Mouse (Mus musculus): Measurements from ENCODE around the gene Gins2. TPM values are rescaled to one million over a fixed set of nuclear protein-coding genes. Genes with fewer than 3 reads are reported as not detected.

Gene Gins2
- polyA plus RNA-seq, 1 experiment: 35.4 TPM

DNA sequence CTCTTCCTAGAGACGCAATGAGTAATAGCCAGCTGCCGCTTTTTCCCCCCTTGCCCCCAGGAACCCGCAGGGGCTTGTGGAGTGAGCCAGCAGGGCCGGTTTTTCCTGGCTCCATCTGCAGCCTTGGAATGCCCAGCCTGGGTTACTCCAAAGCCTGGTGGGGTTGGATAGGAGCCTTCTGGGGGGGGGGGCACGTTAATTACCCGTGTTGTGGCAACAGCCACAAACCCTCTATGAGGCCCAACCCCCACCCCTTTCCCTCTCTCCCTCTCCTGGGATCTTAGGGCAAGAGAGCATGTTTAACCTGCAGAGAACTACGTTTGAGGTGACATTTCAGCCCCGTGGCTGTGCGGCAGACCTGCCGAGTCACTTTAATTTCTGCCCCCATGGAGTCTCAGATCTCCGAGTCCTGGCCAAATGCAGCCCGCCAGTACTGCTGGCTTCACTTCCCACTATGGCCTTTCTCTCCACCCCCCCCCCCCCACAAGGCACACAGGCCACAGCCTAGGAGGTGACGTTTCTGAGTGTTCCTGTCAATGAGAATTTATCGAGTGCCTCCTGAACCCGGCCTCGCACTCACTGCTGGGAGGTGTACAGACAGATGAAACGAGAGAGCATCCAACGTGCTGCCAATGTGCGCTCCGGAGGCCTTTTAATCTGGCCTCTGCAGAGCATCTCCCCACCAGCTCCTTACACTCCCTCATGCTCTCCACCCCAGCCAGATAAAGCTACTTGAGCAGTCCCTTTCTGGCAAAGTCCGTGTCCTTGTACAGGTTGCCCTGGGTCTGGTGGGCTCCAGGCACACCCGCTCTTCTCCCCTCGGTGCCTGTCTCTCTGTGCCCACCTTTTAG, 49.1 kb downstream of the Gins2 start:
- TF ChIP-seq FLI1 (IDR thresholded peaks at IDR 0.05; ENCODE audit: low read length) (no peak), GATA1 (IDR thresholded peaks at IDR 0.05; ENCODE audit: borderline replicate concordance, low read length) (no peak)
- peaks cover 53% of the 10 kb centered on the region for H3K36me3 ChIP-seq (replicated peaks; ENCODE audit: low read length)
- H3K4me1 ChIP-seq: peaks cover 72% of the 10 kb centered on the region
- no peaks in the 10 kb centered on the region for H3K9me3 ChIP-seq
- peak overlapping the region; percentile 99 for H3K4me3 ChIP-seq (replicated peaks)
- H3K27me3 ChIP-seq (replicated peaks): no peaks in the 10 kb centered on the region

DNA sequence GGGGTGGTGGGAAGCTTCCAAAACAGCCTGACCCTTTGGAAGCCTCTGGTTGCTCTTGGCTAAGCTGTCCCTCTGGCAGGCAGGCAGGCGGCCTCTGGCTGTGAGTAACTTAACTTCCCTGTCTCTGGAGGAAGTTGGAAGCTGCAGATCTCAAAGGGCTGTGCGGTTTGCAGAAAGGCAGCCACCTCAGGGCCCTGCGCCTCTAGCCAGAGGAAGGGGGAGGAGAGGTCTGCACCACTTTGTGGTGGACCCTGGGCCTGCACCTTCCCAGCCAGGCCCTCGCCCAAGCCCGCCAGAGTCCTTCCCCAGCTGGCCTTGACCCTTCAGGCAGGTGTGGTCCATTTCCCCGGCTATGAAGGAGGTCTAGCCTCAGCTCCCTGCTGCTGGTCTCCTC, 49.7 kb downstream of the Gins2 start:
- Histone ChIP-seq H3K4me3 (replicated peaks) (peak overlapping the region; percentile 99), H3K4me1 (peaks cover 72% of the 10 kb centered on the region), H3K27me3 (replicated peaks) (no peaks in the 10 kb centered on the region), H3K9me3 (no peaks in the 10 kb centered on the region), H3K36me3 (replicated peaks; ENCODE audit: low read length) (peaks cover 53% of the 10 kb centered on the region)
- TF ChIP-seq GATA1 (IDR thresholded peaks at IDR 0.05; ENCODE audit: borderline replicate concordance, low read length): no peak
- TF ChIP-seq FLI1 (IDR thresholded peaks at IDR 0.05; ENCODE audit: low read length): no peak

DNA sequence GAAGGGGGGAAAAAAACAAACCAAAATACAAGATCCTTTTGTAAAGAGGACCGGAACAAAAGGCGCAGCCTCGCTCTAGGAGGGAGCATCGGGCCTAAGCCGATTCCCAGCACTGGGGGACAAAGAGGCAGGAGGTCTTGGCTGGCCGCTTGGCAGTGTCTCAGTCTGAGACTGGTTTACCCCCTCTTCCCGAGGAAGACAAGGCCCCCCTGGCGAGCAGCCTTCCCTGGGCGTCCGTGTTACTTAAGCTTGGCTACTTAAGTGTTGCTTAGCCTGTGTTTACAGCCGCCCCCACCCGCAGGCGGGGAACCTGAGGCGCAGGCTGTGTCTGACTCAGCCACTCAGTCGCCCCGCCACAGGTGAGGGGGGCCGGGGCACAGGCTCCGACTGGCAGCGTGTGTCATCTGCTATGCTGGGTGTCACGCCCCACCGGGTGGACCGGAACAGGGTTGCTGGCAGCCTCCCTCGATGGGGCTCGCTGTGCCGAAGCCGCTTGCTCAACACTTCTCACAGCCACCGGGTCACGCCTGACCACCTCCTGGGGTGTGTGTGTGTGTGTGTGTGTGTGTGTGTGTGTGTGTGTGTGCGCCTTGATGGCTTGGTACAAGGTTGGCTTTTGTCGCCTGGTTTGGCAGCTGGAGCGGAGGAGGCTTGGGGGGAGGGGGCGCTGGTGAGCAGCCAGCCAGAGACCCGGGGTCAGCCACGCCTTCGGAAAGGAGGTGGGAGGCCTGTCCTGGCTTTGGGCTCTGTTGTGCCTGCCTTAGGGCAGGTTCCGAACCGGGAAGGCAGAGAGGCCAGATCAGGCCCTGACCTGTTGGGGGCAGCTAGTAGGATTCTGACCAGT, 50.5 kb downstream of the Gins2 start:
- H3K27me3 ChIP-seq (replicated peaks): no peaks in the 10 kb centered on the region
- H3K9me3 ChIP-seq: no peaks in the 10 kb centered on the region
- peak overlapping the region; percentile 99 for H3K4me3 ChIP-seq (replicated peaks)
- H3K36me3 ChIP-seq (replicated peaks; ENCODE audit: low read length): peaks cover 53% of the 10 kb centered on the region
- TF ChIP-seq GATA1 (IDR thresholded peaks at IDR 0.05; ENCODE audit: borderline replicate concordance, low read length) (no peak), FLI1 (IDR thresholded peaks at IDR 0.05; ENCODE audit: low read length) (no peak)
- H3K4me1 ChIP-seq: peaks cover 72% of the 10 kb centered on the region

DNA sequence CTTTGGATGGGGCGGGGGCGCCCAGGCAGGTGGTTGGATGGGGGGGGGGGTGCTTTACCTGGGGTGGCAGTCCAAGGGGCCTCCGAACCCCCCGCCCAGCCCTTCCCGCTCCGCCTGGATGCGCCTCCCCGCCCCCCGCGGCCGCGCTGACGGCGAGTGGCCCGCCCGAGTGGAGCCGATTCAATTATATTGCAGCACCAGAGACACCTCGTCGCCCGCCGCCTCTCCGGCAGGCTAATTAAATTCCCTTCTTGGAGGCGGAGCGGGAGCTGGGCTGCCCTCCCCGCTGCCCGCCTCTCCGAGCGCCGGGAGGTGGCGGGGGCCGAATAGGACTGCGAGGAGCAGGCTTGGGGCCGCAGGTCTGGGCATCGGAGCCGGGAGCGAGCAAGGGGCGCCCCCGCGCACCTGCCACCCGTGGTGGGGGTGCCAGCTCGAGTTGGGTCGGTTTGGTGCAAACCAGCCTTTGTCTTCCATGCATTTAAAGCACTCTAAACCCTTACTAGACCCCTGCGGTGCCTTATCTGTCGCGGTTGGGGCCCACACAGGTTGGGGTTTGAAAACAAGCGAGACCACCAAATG, 51.2 kb downstream of the Gins2 start:
- Histone ChIP-seq H3K36me3 (replicated peaks; ENCODE audit: low read length) (peaks cover 54% of the 10 kb centered on the region), H3K4me3 (replicated peaks) (peak overlapping the region; percentile 99), H3K4me1 (peaks cover 72% of the 10 kb centered on the region), H3K9me3 (no peaks in the 10 kb centered on the region), H3K27me3 (replicated peaks) (no peaks in the 10 kb centered on the region)
- TF ChIP-seq FLI1 (IDR thresholded peaks at IDR 0.05; ENCODE audit: low read length) (no peak), GATA1 (IDR thresholded peaks at IDR 0.05; ENCODE audit: borderline replicate concordance, low read length) (no peak)

DNA sequence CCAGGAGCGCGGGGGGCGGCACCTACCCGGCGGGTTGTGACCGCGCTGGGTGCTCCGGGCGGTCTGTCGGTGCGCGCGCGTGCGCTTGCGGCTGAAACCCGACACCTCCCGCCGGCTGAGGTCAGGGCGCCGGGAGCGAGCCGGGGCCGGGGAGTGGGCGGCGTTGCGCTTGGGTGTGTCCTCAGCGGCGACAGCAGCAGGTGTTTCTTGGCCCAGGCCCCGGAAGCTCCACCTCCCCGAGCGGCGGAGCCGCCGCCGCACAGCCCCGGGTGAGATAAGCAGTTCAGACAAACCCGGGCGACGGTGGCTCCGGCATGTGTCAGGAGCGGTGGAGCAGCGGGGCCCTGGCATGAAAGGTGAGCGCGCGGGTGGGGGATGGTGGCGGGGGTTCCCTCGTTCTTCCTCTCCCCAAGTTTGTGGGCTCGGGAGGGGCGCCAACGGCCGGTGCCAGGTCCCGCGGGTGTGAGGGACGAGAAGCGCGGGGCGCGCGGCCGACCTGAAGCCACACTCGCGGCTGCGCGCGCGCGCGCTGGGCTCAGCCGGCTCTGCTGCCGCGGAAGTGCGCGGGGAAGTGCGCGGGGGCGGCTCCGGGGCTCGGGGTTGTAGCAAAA, 51.8 kb downstream of the Gins2 start:
- no peak for TF ChIP-seq FLI1 (IDR thresholded peaks at IDR 0.05; ENCODE audit: low read length)
- no peak for TF ChIP-seq GATA1 (IDR thresholded peaks at IDR 0.05; ENCODE audit: borderline replicate concordance, low read length)
- no peaks in the 10 kb centered on the region for H3K27me3 ChIP-seq (replicated peaks)
- no peaks in the 10 kb centered on the region for H3K9me3 ChIP-seq
- H3K36me3 ChIP-seq (replicated peaks; ENCODE audit: low read length): peaks cover 51% of the 10 kb centered on the region
- peaks cover 72% of the 10 kb centered on the region for H3K4me1 ChIP-seq
- peak overlapping the region; percentile 99 for H3K4me3 ChIP-seq (replicated peaks)

DNA sequence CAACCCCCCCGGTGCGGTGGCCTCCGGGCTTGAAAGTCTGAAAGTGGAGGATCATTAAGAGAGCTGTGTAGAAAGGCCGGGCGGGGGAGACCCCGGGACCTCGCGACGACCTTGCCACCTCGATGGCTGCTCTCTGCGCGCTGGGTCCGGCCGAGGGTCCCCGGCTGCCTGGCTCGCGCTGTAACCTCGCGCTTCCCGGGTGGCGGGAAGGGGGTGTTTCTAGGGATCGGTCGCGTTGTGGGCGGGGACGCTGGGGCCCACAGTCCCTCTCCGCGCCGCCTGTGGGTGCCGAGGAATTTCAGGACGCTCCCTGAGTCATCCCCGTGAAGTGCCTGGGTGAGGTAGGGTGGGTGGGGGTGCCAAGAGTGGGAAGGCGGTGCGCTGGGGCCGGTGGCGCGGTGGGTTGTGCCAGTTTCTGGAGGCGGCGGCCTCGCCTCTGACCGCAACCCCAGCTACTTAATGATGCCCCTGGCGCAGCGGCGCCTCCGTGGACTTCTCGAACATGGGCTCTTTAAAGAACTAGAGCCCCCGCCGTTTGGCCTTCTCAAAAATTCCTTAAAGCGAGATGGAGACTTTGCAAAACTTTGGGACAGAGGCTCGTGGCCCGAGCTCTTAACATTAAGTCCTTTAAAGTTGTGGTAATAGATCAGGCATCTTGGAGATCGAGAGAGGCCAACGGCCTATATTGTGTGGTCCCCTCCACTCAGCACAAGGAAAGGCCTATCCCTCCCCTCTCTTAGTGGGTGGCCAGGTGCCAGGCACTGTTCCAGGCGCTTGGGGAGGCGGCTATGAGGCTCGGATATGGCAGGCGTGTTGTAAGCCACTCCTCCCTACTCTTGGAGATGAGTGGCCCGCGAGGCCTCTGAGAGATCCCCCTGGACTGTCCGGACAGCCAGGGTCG, 52.5 kb downstream of the Gins2 start:
- H3K9me3 ChIP-seq: no peaks in the 10 kb centered on the region
- peak overlapping the region; percentile 99 for H3K4me3 ChIP-seq (replicated peaks)
- H3K4me1 ChIP-seq: peaks cover 72% of the 10 kb centered on the region
- peaks cover 47% of the 10 kb centered on the region for H3K36me3 ChIP-seq (replicated peaks; ENCODE audit: low read length)
- H3K27me3 ChIP-seq (replicated peaks): no peaks in the 10 kb centered on the region
- TF ChIP-seq FLI1 (IDR thresholded peaks at IDR 0.05; ENCODE audit: low read length) (no peak), GATA1 (IDR thresholded peaks at IDR 0.05; ENCODE audit: borderline replicate concordance, low read length) (no peak)

DNA sequence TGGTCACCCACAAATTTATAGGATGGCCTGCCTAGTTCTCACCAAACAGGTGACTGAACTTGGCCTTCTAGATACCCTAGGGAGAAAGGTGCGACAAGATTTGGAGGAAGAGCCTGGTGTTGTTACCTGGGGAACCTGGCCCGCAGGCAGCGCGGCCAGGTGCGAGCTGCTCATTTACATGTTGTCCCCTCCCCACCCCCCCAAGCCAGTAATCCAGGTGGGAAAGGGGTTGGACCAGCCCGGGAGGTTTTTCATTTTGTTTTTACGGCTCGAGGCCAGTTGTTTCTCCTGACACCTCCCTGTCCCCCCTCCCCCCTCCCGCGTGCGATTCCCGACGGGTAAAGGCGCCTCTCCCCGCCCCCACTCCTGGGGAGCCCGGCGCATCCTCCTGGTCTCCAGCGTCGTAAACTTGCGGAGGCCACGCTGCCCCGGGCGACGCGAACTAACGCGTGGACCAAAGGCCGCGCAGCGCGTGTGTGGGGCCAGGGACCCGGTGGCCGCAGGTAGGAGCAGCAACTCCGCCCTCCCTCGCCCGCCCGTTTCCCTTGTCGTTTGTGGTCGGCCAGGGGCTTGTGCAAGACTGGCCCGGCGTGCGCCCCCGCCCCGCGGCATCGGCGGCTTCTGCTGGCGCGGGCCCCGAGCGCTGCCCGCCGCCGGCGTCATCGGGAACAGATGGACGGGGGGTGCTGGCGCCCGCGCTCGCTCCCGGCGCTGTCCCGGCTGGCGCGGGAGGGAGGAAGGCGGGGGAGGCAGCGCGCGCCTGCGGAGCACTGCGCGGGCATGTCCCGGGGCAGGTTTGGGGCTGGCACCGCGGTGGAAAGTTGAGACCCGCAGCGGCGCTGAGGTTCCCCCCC, 53.4 kb downstream of the Gins2 start:
- no peaks in the 10 kb centered on the region for H3K9me3 ChIP-seq
- peaks cover 73% of the 10 kb centered on the region for H3K4me1 ChIP-seq
- no peaks in the 10 kb centered on the region for H3K27me3 ChIP-seq (replicated peaks)
- TF ChIP-seq GATA1 (IDR thresholded peaks at IDR 0.05; ENCODE audit: borderline replicate concordance, low read length): no peak
- no peak for TF ChIP-seq FLI1 (IDR thresholded peaks at IDR 0.05; ENCODE audit: low read length)
- H3K4me3 ChIP-seq (replicated peaks): peak overlapping the region; percentile 99
- peaks cover 47% of the 10 kb centered on the region for H3K36me3 ChIP-seq (replicated peaks; ENCODE audit: low read length)

Measured in megakaryocyte, embryonic 14.5 days (primary cell).